Mouse (Mus musculus): ENCODE measurements around the gene Angptl2.

Gene Angptl2

GRCm38 (mm10) chr2:33215700-33216509, at the start of gene Angptl2:
Gene Angptl2, plus strand, starts transcription at chr2:33216069.
- peak; percentile 44 for DNase-seq (ENCODE audit: low read depth, low spot score)

GRCm38 (mm10) chr2:33167060-33167459, 48.8 kb upstream of the Angptl2 start:
- DNase-seq (ENCODE audit: low read depth, low spot score): no peak

GRCm38 (mm10) chr2:33169445-33169844, 46.4 kb upstream of the Angptl2 start:
- DNase-seq (ENCODE audit: low read depth, low spot score): no peak

- DNase-seq (ENCODE audit: low read depth, low spot score): no peak
Observed at GRCm38 (mm10) chr2:33170777-33171565, 44.9 kb upstream of the Angptl2 start.

- no peak for DNase-seq (ENCODE audit: low read depth, low spot score)
Observed at GRCm38 (mm10) chr2:33173126-33173525, 42.7 kb upstream of the Angptl2 start.

GRCm38 (mm10) chr2:33173686-33174085, 42.2 kb upstream of the Angptl2 start:
- DNase-seq (ENCODE audit: low read depth, low spot score): no peak

GRCm38 (mm10) chr2:33176516-33176915, 39.4 kb upstream of the Angptl2 start:
- DNase-seq (ENCODE audit: low read depth, low spot score): no peak

GRCm38 (mm10) chr2:33176921-33177320, 38.9 kb upstream of the Angptl2 start:
- DNase-seq (ENCODE audit: low read depth, low spot score): no peak

- no peak for DNase-seq (ENCODE audit: low read depth, low spot score)
Observed at GRCm38 (mm10) chr2:33177443-33178242, 38.2 kb upstream of the Angptl2 start.

GRCm38 (mm10) chr2:33178243-33178932, 37.5 kb upstream of the Angptl2 start:
- DNase-seq (ENCODE audit: low read depth, low spot score): no peak

GRCm38 (mm10) chr2:33179171-33179929, 36.5 kb upstream of the Angptl2 start:
- DNase-seq (ENCODE audit: low read depth, low spot score): no peak

GRCm38 (mm10) chr2:33179930-33180630, 35.8 kb upstream of the Angptl2 start:
- no peak for DNase-seq (ENCODE audit: low read depth, low spot score)

GRCm38 (mm10) chr2:33183321-33183720, 32.5 kb upstream of the Angptl2 start:
- no peak for DNase-seq (ENCODE audit: low read depth, low spot score)

GRCm38 (mm10) chr2:33184641-33185040, 31.2 kb upstream of the Angptl2 start:
- no peak for DNase-seq (ENCODE audit: low read depth, low spot score)

- DNase-seq (ENCODE audit: low read depth, low spot score): no peak
Observed at GRCm38 (mm10) chr2:33185258-33185657, 30.6 kb upstream of the Angptl2 start.

GRCm38 (mm10) chr2:33186505-33186904, 29.4 kb upstream of the Angptl2 start:
- no peak for DNase-seq (ENCODE audit: low read depth, low spot score)

GRCm38 (mm10) chr2:33187874-33188273, 28.0 kb upstream of the Angptl2 start:
- no peak for DNase-seq (ENCODE audit: low read depth, low spot score)

- DNase-seq (ENCODE audit: low read depth, low spot score): no peak
Observed at GRCm38 (mm10) chr2:33188925-33189670, 26.8 kb upstream of the Angptl2 start.

GRCm38 (mm10) chr2:33189976-33190375, 25.9 kb upstream of the Angptl2 start:
- no peak for DNase-seq (ENCODE audit: low read depth, low spot score)

All from retina, postnatal 7 days (tissue).